Mouse (Mus musculus) thymus, adult 2 months (tissue): ENCODE measurements around the gene Grxcr1.

Experiments
- CTCF ChIP-seq: fragments of 200-500 bp; IDR thresholded peaks from 2 replicates; pipeline ENCODE4 v1.5.1; 2012; ENCODE audit warnings: mild to moderate bottlenecking, control low read depth, low read length, moderate library complexity, borderline replicate concordance; ENCODE audit not compliant: control insufficient read depth, poor library complexity, insufficient read depth; ENCODE audit errors: extremely low read depth
- POLR2A ChIP-seq: fragments of 200-500 bp; IDR thresholded peaks from 2 replicates; pipeline ENCODE4 v1.6.1; 2012; ENCODE audit warnings: mild to moderate bottlenecking, low read length, control low read depth, moderate library complexity; ENCODE audit not compliant: control insufficient read depth, poor library complexity, insufficient read depth; ENCODE audit errors: extremely low read depth

DNA sequence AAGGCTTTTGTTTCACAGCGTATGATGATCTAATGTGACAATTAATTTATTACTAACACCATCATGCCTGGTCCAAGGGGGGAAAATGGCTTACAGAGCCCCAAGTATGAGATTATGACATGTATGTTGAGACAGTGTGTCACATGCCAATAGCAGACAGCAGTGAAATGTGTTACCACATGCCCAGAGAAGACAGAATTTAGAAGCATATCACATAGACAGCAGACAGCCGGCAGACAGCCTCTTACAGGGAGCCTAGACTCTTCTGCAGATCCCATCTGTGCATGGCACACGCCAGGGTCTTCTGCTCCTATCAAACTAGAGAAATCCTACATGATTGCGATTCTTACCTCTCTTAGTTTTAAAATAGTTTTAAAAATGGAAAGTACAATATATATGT is 40.2 kb downstream of the Grxcr1 start:
- TF ChIP-seq CTCF (no peak), POLR2A (no peak)
